17 mouse cellular contexts compared by ENCODE assay signal in the genomic region with DNA sequence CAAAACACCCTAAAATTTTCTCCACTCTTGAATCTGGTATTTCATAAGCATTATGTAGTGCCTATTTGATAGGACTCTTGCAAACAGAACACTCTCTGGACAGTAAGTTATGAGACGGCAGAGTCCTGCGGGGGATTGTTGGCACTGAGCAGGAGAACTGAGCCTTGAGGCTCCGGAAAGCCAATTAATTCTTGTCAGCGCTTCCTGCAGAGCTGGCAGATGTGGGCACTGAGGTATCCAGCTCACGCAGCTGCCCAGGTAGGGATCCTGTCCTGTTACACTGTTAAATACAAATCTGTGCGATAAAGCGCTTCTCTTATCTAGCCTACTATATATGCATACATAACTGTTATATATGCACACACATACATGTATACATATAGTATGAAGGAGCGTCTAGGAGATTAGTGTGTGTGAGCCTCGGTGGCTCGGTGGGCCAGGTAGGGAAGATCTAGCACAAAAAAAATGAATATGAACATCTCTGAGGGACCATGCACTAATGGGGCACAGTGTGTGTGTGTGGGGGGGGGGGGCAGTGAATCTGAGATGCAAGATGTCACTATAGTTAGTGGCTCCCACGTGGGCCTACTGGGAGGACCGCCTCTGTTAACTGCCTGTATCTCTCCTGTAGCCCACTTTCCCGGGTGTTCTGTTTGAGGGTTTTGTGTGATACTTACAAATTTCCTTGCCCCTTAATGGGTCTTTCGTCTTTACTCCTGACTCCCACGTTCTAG.
A peak's percentile ranks its signal among the peaks of the same experiment; 100 is the strongest.
DNase-seq lines count a peak whose midpoint lies in the region; ATAC-seq lines count a peak whose summit lies in the region.
"Had no signal": no experiment of that assay in that cellular context is flagged by ENCODE, and none has a peak within 500 bp of the region (broad histone marks: within the 10 kb centered on the region; RNA-seq: fewer than 3 reads in every experiment).

No protein-coding gene starts in this region.

- no peaks in the 10 kb centered on the region for H3K36me3 ChIP-seq in midbrain, embryonic 15.5 days (replicated peaks)
- H3K36me3 ChIP-seq in forebrain, embryonic 13.5 days (ENCODE audit: poor library complexity, severe bottlenecking): no peaks in the 10 kb centered on the region
- H3K36me3 ChIP-seq: embryonic facial prominence, embryonic 15.5 days; heart, embryonic 10.5 days; liver, embryonic 15.5 days had no signal

- no peaks in the 10 kb centered on the region for H3K9me3 ChIP-seq in midbrain, embryonic 15.5 days
- no peaks in the 10 kb centered on the region for H3K9me3 ChIP-seq in forebrain, embryonic 13.5 days (replicated peaks)
- H3K9me3 ChIP-seq: embryonic facial prominence, embryonic 15.5 days; heart, embryonic 10.5 days; liver, embryonic 15.5 days had no signal

- no peak overlapping the region for H3K4me2 ChIP-seq in midbrain, embryonic 15.5 days
- H3K4me2 ChIP-seq in forebrain, embryonic 13.5 days: no peak overlapping the region
- H3K4me2 ChIP-seq: embryonic facial prominence, embryonic 15.5 days; liver, embryonic 15.5 days had no signal

- peak; percentile 72; the same call in 1 of the 2 replicates for ATAC-seq in midbrain, embryonic 15.5 days (replicated peaks)
- ATAC-seq in forebrain, embryonic 13.5 days: no peak

- peak; percentile 41 for DNase-seq in cerebellum, adult 9-11 months
- no peak for DNase-seq in cerebellum, adult 11 months
- DNase-seq in retina, postnatal 1 day: peak; percentile 8
- no peak for DNase-seq in retina, embryonic 14.5 days (ENCODE audit: low spot score)
- no peak for DNase-seq in lung, postnatal 4 days
- DNase-seq: B cell, adult 2 months; kidney, adult 18-20 months; kidney, postnatal 14 days; layer of hippocampus, postnatal 36 days; right cerebral cortex, postnatal 25 days; thymus, postnatal 4 days had no signal

- WGBS in midbrain, embryonic 15.5 days: 47% methylated on average over 15 of the region's 15 CpGs
- 69% methylated on average over 15 of the region's 15 CpGs for WGBS in forebrain, embryonic 13.5 days

- H3K27me3 ChIP-seq in midbrain, embryonic 15.5 days (replicated peaks): no peaks in the 10 kb centered on the region
- no peaks in the 10 kb centered on the region for H3K27me3 ChIP-seq in forebrain, embryonic 13.5 days
- H3K27me3 ChIP-seq: embryonic facial prominence, embryonic 15.5 days; liver, embryonic 15.5 days had no signal

- no peak overlapping the region for H3K9ac ChIP-seq in midbrain, embryonic 15.5 days
- no peak overlapping the region for H3K9ac ChIP-seq in forebrain, embryonic 13.5 days
- H3K9ac ChIP-seq: embryonic facial prominence, embryonic 15.5 days; liver, embryonic 15.5 days had no signal

- no peak overlapping the region for H3K4me3 ChIP-seq in midbrain, embryonic 15.5 days
- no peak overlapping the region for H3K4me3 ChIP-seq in forebrain, embryonic 13.5 days
- H3K4me3 ChIP-seq: embryonic facial prominence, embryonic 15.5 days; heart, embryonic 10.5 days; layer of hippocampus, adult 2 months; liver, embryonic 15.5 days had no signal

- peaks cover 5% of the 10 kb centered on the region for H3K4me1 ChIP-seq in midbrain, embryonic 15.5 days
- no peaks in the 10 kb centered on the region for H3K4me1 ChIP-seq in forebrain, embryonic 13.5 days
- H3K4me1 ChIP-seq: embryonic facial prominence, embryonic 15.5 days; heart, embryonic 10.5 days; liver, embryonic 15.5 days had no signal

- H3K27ac ChIP-seq in midbrain, embryonic 15.5 days: peak overlapping the region; percentile 56
- H3K27ac ChIP-seq in forebrain, embryonic 13.5 days: no peak overlapping the region
- H3K27ac ChIP-seq: embryonic facial prominence, embryonic 15.5 days; heart, embryonic 10.5 days; layer of hippocampus, adult 2 months; liver, embryonic 15.5 days had no signal

Comparison
In these comparisons a context has a peak if more than half of its experiments do, and no peak if none do; other contexts are left out.
1. DNase-seq: peak in cerebellum, adult 9-11 months (single experiment) and retina, postnatal 1 day (single experiment); none in cerebellum, adult 11 months (single experiment), retina, embryonic 14.5 days (single experiment) and lung, postnatal 4 days (0 of 2).